Mouse (Mus musculus) embryonic fibroblast, embryonic 13.5 days (primary cell): Measurements from ENCODE around the gene Tac4.

ENCODE experiments used
- CTCF ChIP-seq: IDR thresholded peaks from 2 replicates; pipeline ENCODE4 v1.5.1; 2011; ENCODE audit warnings: mild to moderate bottlenecking, control low read depth, low read length, moderate library complexity, borderline replicate concordance; ENCODE audit not compliant: insufficient read depth
- POLR2A ChIP-seq: IDR thresholded peaks from 2 replicates; pipeline ENCODE4 v1.6.1; 2011; ENCODE audit warnings: low read depth, mild to moderate bottlenecking, control low read depth, low read length, moderate library complexity

DNA sequence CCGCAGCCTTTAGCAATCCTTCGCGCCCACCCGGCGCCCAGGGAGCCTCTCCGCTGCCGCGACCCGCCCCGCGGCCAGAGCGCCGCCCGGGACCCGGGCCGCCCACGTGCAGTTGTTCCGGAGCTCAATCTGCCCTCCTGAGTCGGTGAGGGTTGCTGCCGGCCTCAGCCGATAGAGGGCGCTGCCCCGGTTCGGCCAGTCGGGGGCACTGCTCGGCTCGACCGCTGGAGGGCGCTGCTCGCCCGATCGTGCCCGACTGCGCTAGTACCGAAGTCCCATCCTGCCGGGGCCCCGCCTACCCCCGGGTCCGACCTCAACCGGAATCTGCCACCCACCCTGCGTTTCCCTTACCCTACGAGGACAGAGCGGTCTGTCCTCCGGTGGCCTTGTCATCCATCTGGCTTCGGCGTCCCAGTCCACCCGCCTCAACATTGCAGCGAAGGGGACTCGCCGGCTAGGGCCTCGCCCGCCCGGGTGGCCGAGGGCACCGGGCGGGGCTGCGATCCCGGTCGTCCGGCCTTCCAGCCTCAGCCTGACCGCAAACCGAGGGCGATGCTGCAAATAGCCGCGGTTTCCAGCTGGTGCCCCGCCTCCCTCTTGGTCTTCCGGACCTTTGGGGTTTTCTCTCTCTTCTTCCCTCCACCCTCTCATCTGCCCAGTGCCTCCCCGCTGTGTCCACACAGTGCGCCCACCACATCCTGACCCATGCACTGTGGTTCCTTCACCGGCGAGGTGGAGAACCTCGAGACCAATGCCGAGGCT, 2.1 kb upstream of the Tac4 start:
- TF ChIP-seq POLR2A (peak; percentile 79), CTCF (peak; percentile 96)
